Mouse (Mus musculus): ENCODE measurements around the gene Efcab3.
A peak's percentile ranks its signal among the peaks of the same experiment; 100 is the strongest.

The Efcab3 gene

GRCm38 (mm10) chr11:105146593-105146992 lies 83.2 kb downstream of the Efcab3 start, which contains the start of gene Gm10842:
Gene Gm10842, plus strand, starts transcription at chr11:105146893.
- no peak for DNase-seq (ENCODE audit: low spot score in 2 of 2)

GRCm38 (mm10) chr11:105149353-105149752 lies 86.0 kb downstream of the Efcab3 start:
- no peak for DNase-seq (ENCODE audit: low spot score in 2 of 2)

GRCm38 (mm10) chr11:105149766-105150165 lies 86.4 kb downstream of the Efcab3 start:
- no peak for DNase-seq (ENCODE audit: low spot score in 2 of 2)

- DNase-seq (ENCODE audit: low spot score in 2 of 2) = no peak
Measured at GRCm38 (mm10) chr11:105150691-105151090, 87.3 kb downstream of the Efcab3 start.

GRCm38 (mm10) chr11:105151226-105152016 lies 88.0 kb downstream of the Efcab3 start:
- DNase-seq (ENCODE audit: low spot score in 2 of 2) = no peak

- DNase-seq (ENCODE audit: low spot score in 2 of 2) = no peak
Measured at GRCm38 (mm10) chr11:105152017-105152300, 88.6 kb downstream of the Efcab3 start.

- DNase-seq (ENCODE audit: low spot score in 2 of 2) = no peak
Measured at GRCm38 (mm10) chr11:105152357-105152899, 89.0 kb downstream of the Efcab3 start.

GRCm38 (mm10) chr11:105153068-105153833 lies 89.9 kb downstream of the Efcab3 start:
- peak; percentile 24 to 53 for DNase-seq (ENCODE audit: low spot score in 2 of 2)

GRCm38 (mm10) chr11:105155915-105156314 lies 92.5 kb downstream of the Efcab3 start:
- no peak for DNase-seq (ENCODE audit: low spot score in 2 of 2)

- no peak for DNase-seq (ENCODE audit: low spot score in 2 of 2)
Measured at GRCm38 (mm10) chr11:105156748-105157267, 93.4 kb downstream of the Efcab3 start.

GRCm38 (mm10) chr11:105158047-105158446 lies 94.7 kb downstream of the Efcab3 start:
- no peak for DNase-seq (ENCODE audit: low spot score in 2 of 2)

- no peak for DNase-seq (ENCODE audit: low spot score in 2 of 2)
Measured at GRCm38 (mm10) chr11:105159673-105160360, 96.4 kb downstream of the Efcab3 start.

- DNase-seq (ENCODE audit: low spot score in 2 of 2) = no peak
Measured at GRCm38 (mm10) chr11:105161411-105161810, 98.0 kb downstream of the Efcab3 start.

- DNase-seq (ENCODE audit: low spot score in 2 of 2) = no peak
Measured at GRCm38 (mm10) chr11:105164516-105165510, 101.4 kb downstream of the Efcab3 start.

- DNase-seq (ENCODE audit: low spot score in 2 of 2) = no peak
Measured at GRCm38 (mm10) chr11:105166780-105167179, 103.4 kb downstream of the Efcab3 start.
